Mouse (Mus musculus): Measurements from ENCODE around the gene Osbpl11. TPM values are rescaled to one million over a fixed set of nuclear protein-coding genes. Genes with fewer than 3 reads are reported as not detected.

Gene Osbpl11
- total RNA-seq, 2 experiments from 2014 or later: 15.0 to 16.4 TPM

DNA sequence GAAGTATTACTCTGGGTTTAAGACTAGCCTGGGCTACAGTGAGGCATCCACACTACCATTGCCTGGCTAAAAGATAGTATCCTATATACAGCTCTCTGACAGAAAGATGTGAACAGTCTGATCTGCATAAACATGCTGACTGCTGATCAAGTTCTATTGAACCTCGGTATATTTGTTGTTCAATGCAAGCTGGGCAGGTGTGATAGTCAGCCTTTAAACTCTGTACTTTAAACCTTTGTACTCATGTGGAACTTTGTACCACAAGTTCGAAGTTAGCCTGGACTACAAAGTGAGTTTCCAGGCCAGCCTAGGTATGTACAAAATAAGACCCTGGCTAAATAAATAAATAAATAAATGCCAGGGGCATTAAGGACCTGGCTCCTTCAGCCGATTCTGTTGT lies 37.6 kb downstream of the Osbpl11 start:
- intact Hi-C loops (cut with DNase I): no loop called here
- no peak for DNase-seq (ENCODE audit: low spot score in 2 of 2)

DNA sequence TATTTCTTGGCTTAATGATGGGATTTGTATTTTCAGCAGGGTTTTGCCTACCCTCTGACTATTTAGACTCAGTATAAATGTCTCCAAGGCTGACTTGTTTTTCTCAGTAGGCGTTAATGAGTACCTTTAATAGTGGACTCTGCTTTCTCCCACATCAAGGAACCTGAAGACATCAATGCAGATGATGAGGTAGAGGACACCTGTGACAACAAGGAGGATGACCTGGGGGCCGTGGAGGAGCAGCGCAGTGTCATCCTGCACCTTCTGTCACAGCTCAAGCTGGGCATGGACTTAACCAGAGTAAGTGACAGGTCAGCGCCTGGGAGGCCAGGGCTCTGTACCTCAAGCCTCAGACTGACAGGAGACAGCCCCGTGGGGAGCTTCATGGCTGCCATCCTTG lies 39.5 kb downstream of the Osbpl11 start:
- intact Hi-C loops (cut with DNase I): no loop called here
- no peak for DNase-seq (ENCODE audit: low spot score in 2 of 2)

DNA sequence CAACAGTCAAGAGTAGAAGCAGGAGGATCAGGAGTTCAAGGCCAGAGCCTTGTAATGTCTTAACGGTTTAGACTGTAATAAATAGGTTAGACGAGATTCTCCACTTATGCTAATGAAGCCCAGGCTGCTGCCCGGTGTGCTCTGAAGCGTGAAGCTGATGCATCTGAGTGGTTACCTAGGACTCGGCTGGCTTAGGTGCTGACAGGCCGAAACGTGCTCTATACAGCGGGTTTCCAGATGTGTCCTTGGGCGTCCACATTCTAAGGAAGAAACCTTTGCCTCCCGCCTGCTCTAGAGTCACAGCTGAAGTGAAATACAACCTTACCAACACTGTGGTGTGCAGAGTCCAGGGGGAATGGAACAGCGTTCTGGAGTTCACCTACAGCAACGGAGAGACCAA lies 49.3 kb downstream of the Osbpl11 start:
- intact Hi-C loops (cut with DNase I): no loop called here
- DNase-seq (ENCODE audit: low spot score in 2 of 2): no peak

GRCm38 (mm10) chr16:33236151-33236550 lies 51.3 kb downstream of the Osbpl11 start:
- DNase-seq (ENCODE audit: low spot score in 2 of 2): no peak
- intact Hi-C loops (cut with DNase I): no loop called here

DNA sequence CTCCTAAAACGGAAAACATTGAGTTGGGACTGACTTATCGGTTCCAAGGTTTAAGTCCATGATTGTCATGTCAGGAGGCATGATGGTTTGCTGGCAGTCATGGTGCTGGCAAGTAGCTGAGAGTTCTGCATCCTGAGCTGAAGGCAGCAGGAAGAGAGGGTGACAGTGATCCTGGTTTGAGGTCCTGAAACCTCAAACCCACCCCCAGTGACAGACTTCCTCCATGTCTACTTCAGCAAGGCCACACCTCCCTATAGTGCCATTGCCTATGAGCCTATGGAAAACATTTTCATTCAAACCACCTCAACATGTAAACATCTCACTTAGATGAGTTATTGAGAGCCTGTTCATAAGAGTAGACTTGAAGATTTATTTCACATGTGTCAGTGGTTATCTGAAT lies 54.4 kb downstream of the Osbpl11 start:
- DNase-seq (ENCODE audit: low spot score in 2 of 2): no peak
- intact Hi-C loops (cut with DNase I): no loop called here

GRCm38 (mm10) chr16:33242046-33242445 lies 57.2 kb downstream of the Osbpl11 start:
- intact Hi-C loops (cut with DNase I): no loop called here
- DNase-seq (ENCODE audit: low spot score in 2 of 2): no peak

GRCm38 (mm10) chr16:33244136-33244691 lies 59.3 kb downstream of the Osbpl11 start:
- intact Hi-C loops (cut with DNase I): no loop called here
- DNase-seq (ENCODE audit: low spot score in 2 of 2): no peak

- DNase-seq (ENCODE audit: low spot score in 2 of 2): no peak
- intact Hi-C loops (cut with DNase I): no loop called here
Measured at GRCm38 (mm10) chr16:33244933-33245470, 60.1 kb downstream of the Osbpl11 start.

DNA sequence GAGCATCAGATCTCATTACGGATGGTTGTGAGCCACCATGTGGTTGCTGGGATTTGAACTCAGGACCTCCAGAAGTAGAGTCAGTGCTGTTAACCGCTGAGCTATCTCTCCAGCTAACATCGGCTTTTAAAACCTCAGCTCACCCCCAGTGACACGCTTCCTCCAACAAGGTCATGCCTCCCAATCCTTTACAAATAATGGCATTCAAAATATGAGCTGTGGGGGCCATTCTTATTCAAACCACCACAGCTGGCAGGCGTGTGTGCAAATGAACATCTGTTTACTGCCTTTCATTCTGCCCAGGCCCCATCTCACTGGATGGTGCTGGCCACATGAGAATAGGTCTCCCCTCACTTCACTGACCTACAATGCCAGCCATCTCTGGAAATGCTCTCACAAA lies 61.7 kb downstream of the Osbpl11 start:
- DNase-seq (ENCODE audit: low spot score in 2 of 2): no peak
- intact Hi-C loops (cut with DNase I): no loop called here

- intact Hi-C loops (cut with DNase I): no loop called here
- no peak for DNase-seq (ENCODE audit: low spot score in 2 of 2)
Measured at GRCm38 (mm10) chr16:33247006-33247405, 62.1 kb downstream of the Osbpl11 start.

GRCm38 (mm10) chr16:33250651-33251120 lies 65.8 kb downstream of the Osbpl11 start:
- DNase-seq (ENCODE audit: low spot score in 2 of 2): no peak
- intact Hi-C loops (cut with DNase I): no loop called here

DNA sequence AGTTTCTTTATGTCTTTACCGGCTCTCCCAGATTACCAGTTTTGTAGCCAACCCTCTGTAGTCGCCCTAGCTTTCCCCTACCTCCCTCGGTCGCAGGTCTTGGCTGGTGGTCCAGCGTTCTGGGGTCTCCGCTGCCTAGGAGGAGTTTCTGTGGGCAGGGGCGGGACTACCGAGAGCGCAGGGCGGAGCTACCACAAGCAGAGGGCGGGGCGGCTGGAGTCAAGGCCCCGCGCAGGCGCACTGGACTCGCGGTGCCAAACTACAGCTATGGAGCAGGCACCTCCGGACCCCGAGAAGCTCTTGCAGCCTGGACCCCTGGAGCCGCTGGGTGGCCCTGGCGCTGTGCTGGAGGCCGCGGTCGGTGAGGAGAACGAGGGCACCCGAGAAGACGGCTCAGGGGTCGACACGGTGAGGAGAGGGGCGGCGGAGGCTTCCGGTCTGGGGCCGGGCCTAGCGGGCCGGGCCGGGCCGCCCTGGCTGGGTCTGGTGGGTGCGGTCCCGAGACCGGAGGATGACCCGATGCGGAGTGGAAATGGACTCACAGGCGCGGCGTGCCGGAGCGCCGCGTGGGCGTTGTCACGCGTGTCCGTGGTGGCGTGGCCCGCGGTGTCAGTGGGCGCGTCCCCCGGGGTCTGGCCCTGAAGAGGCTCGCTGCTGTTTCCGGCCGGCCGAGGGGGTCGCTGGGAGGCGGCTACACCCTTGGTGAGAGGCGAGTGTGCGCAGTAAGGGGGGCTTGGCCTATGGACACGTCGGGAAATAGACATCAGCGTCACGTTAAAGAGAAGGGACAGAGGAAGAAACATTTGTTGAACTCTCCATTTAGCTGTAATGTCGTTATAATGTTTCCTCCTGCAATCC lies 66.6 kb downstream of the Osbpl11 start, which contains the start of gene Snx4:
Gene Snx4 (plus strand): TSS at position 249 of the 858 bp plus-strand sequence.
- intact Hi-C loops (cut with DNase I): no loop called here

GRCm38 (mm10) chr16:33255601-33256000 lies 70.7 kb downstream of the Osbpl11 start:
- intact Hi-C loops (cut with DNase I): no loop called here
- no peak for DNase-seq (ENCODE audit: low spot score in 2 of 2)

More for the DNA sequence above, 66.6 kb downstream of the Osbpl11 start, which contains the start of gene Snx4:
- peak; percentile 91 to 92 for DNase-seq (ENCODE audit: low spot score in 2 of 2)

- DNase-seq (ENCODE audit: low spot score in 2 of 2): no peak
- intact Hi-C loops (cut with DNase I): no loop called here
Measured at GRCm38 (mm10) chr16:33258530-33258929, 73.7 kb downstream of the Osbpl11 start.

DNA sequence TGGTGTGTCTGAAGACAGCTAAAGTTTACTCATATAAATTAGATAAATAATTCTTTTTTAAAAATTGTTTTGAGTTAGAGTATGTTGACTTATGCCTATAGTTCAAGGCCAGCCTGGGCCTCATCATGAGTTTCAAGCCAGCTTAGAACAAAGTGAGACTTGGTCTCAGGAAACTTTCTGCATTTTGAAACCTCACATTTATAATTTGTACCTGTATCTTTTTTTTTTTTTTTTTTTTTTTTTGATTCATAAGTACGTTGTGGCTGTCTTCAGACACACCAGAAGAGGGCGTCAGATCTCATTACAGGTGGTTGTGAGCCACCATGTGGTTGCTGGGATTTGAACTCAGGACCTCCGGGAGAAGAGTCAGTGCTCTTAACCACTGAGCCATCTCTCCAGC lies 75.0 kb downstream of the Osbpl11 start:
- intact Hi-C loops (cut with DNase I): no loop called here
- no peak for DNase-seq (ENCODE audit: low spot score in 2 of 2)

- DNase-seq (ENCODE audit: low spot score in 2 of 2): no peak
- intact Hi-C loops (cut with DNase I): no loop called here
Measured at GRCm38 (mm10) chr16:33260825-33261224, 76.0 kb downstream of the Osbpl11 start.

- intact Hi-C loops (cut with DNase I): no loop called here
- DNase-seq (ENCODE audit: low spot score in 2 of 2): no peak
Measured at GRCm38 (mm10) chr16:33261584-33262061, 76.8 kb downstream of the Osbpl11 start.

- DNase-seq (ENCODE audit: low spot score in 2 of 2): no peak
- intact Hi-C loops (cut with DNase I): no loop called here
Measured at GRCm38 (mm10) chr16:33262096-33262495, 77.2 kb downstream of the Osbpl11 start.

- intact Hi-C loops (cut with DNase I): no loop called here
- no peak for DNase-seq (ENCODE audit: low spot score in 2 of 2)
Measured at GRCm38 (mm10) chr16:33267616-33268253, 82.9 kb downstream of the Osbpl11 start.

DNA sequence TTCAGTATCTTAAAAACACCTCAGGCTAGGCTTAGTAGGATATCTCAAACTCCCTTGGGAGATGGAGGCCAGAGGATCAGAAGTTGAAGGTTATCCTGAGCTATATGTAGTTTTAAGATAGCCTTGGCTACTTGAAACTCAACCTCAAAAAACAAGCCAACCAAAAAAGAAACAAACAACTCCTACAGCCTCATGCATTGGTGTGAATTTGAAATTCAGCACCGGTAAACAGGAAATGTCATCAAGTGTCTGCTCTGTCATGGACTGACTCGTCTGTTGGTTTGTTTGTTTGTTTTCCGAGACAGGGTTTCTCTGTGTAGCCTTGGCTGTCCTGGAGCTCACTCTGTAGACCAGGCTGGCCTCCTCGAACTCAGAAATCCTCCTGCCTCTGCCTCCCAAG lies 87.0 kb downstream of the Osbpl11 start:
- intact Hi-C loops (cut with DNase I): no loop called here
- no peak for DNase-seq (ENCODE audit: low spot score in 2 of 2)

Measured in left cerebral cortex, postnatal 36 days (tissue).